Mouse (Mus musculus) testis, adult 2 months (tissue): Measurements from ENCODE around the gene Jade1.

Source experiments
- CTCF ChIP-seq: fragments of 200-500 bp; IDR thresholded peaks from 2 replicates; pipeline ENCODE4 v1.5.1; 2012; ENCODE audit warnings: low read depth, mild to moderate bottlenecking, inconsistent platforms, low read length, moderate library complexity; ENCODE audit not compliant: control insufficient read depth, insufficient read depth, insufficient replicate concordance
- POLR2A ChIP-seq: fragments of 200-500 bp; IDR thresholded peaks from 2 replicates; pipeline ENCODE4 v1.6.1; 2012; ENCODE audit warnings: low read depth, mild to moderate bottlenecking, inconsistent platforms, low read length, moderate library complexity; ENCODE audit not compliant: control insufficient read depth

DNA sequence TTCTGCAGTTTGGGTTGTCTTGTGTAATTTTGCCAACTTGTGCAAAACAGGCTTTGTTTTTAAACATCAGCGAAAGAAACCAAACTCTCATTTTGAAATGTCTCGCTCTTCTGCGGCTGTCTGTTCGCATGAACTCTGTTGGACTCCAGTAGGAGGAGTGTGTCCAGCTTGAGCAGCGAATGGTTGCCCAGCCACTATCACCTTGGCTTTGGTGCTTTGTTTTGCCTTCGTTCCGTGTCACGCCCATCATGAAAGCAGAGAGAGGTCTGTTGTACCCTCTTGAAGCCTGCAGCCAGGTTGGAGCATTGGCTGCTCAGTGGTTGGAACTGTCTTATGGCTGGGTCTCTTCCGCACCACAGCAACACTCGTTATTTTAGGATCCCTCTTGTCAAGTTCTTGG is 43.7 kb downstream of the Jade1 start:
- TF ChIP-seq CTCF (no peak), POLR2A (no peak)
